Mouse (Mus musculus): Measurements from ENCODE around the gene Ctnna2.

The Ctnna2 gene

GRCm38 (mm10) chr6:77979241-77979961, at the start of gene Ctnna2:
TSS of gene Ctnna2 (minus strand) at chr6:77979699.
- peak; percentile 1 for DNase-seq (ENCODE audit: low spot score)

GRCm38 (mm10) chr6:77980137-77981052, 896 bp upstream of the Ctnna2 start:
- no peak for DNase-seq (ENCODE audit: low spot score)

DNA sequence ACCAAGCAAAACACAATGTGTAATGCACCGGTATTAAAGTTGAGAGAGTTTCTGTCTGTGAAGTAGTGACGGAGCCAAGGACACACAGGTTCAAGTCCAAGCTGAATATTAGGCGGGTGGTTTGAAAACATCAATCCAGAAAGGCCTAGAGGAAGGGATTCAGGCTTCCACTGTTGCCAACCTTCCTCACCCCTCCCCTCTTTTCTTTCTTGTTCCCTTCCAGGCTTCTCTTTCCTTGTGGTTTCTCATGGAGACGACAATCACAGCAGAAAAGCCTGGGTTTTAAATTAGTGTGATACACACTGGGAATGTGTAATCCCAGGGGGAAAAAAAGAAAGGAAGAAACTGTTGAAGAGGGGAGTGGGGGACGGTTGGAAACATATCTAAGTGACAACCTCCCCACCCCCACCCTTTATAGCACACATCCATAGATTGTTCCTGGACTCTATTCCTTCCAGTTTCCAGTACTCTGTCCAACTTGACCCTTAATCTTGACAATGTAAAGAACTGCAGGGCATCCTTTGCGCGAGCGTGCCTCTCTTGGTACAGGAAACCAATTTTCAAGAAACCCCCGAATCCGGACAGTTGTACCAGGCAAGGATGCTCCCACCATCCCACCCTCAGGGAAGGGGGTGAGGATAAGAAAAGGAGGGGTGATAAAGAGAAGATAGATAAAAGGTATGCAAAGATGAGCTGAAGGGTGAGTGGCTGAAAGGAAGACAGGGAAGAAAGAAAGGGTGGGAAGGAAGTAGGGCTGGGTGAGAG, 841 bp downstream of the Ctnna2 start:
- no peak for DNase-seq (ENCODE audit: low spot score)

GRCm38 (mm10) chr6:77970545-77971242, 8.8 kb downstream of the Ctnna2 start:
- no peak for DNase-seq (ENCODE audit: low spot score)

DNA sequence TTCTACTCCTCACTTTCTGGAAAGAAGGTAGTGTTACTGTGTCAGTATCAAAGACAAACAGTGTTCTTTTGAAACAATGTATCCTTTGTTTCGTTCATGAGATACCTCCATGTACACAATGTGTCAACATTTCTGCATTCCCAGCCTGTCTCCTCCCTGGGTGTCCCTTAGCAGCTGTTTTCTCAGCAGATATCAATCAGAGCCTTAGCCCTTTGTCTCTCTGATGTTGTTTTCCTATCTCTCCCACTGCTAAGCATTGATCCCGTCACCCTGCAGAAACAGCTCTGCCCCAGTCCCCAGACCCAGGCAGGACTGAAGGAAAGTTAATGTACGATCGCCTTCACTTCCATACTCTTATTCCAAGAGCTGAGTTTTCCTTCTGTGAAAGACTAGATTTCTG, 9.7 kb downstream of the Ctnna2 start:
- DNase-seq (ENCODE audit: low spot score): no peak

DNA sequence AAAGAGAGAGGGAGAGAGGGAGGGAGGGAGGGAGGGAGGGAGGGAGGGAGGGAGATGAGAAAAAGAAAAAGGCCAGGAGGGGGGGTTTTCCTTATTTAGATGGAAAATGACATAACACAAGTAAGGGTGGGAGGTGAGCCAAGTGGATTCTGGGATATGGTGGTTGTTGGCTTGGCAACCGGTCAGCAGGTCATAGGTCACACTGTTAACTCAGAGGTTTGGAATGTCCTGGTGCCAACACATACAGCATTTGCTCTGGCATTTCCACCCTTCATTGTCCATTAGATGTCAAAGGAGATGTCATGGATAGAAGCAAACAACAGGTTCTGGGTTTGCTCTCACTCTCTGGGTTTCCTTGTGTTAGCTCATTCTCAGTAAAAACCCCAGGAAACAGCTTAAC, 17.5 kb downstream of the Ctnna2 start:
- DNase-seq (ENCODE audit: low spot score): no peak

DNA sequence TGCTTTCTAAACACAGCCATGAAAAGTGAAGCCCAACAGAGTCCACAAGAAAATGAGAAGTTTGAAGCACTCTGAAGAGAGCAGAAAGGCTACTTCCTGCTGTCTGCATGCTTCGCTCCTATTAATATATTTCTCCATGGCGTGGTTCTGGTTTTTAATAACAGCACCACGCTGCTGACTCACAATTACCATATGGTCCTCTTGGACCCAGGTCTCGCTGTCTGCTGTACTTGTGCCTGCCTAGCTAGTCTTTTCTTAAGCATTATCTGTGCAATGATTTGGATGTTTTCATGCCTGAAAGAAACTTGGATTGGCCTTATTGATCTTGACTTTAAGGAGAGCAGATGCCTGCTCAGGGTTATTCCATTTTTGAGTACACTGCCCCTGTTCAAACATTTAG, 28.2 kb downstream of the Ctnna2 start:
- DNase-seq (ENCODE audit: low spot score): no peak

GRCm38 (mm10) chr6:77950690-77951089, 28.8 kb downstream of the Ctnna2 start:
- DNase-seq (ENCODE audit: low spot score): no peak

DNA sequence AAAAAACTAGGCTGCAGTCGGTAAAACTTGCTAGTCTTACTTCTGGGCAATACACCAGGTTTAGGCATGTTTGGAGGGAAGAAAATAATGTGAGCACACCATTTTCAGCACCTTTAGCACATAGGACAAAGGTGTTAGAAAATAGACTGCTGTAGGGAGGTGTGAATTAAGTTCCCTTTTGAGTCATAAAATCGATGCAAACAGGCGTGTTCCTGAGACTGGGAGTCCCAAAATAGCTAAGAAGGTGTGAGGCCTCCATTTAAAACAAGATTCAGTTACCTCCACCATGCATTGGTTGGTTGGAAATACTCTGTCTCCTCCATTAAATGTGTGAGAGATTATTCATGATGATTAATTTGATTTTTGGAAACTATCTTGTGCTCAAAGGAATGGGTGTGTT, 50.1 kb downstream of the Ctnna2 start:
- DNase-seq (ENCODE audit: low spot score): no peak

GRCm38 (mm10) chr6:77873150-77873549, 106.3 kb downstream of the Ctnna2 start:
- no peak for DNase-seq (ENCODE audit: low spot score)

- no peak for DNase-seq (ENCODE audit: low spot score)
Measured at GRCm38 (mm10) chr6:77869313-77869712, 110.2 kb downstream of the Ctnna2 start.

GRCm38 (mm10) chr6:77868119-77868518, 111.4 kb downstream of the Ctnna2 start:
- DNase-seq (ENCODE audit: low spot score): no peak

DNA sequence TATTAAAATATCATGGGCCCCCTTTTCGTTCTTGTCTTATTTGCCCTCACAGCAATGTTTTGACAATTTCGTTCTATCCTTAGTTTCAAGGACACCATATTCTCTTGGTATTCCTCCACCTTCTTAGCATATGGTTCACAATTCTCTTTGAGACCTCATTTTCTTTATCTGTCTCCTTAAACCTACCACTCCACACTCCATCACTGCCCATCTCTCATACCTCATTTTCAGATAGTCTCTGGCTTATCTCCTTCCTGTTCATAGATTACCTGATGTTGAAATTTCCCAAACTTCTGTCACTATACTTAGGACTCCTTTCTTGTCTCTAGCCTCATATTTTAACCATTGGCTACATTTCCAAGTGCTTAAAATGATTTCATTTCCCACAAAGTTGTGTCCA, 116.1 kb downstream of the Ctnna2 start:
- DNase-seq (ENCODE audit: low spot score): no peak

DNA sequence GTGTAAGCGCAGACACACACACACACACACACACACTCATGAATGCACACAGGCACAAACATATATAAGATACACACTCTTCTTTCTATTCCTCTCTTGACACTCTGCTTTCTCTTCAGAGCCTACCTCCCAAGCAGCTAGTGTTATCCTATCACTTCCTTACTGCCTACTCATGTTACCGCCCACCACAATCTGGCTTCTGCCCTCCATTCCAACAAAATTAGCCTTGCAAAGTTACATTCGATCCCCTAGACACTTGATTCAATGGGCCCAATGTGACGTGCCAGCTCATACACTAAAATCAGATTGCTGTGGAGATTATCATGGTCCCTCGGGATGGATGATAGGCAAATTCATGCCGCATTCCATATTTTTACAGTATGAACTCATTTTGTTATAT, 116.7 kb downstream of the Ctnna2 start:
- no peak for DNase-seq (ENCODE audit: low spot score)

GRCm38 (mm10) chr6:77849438-77849837, 130.1 kb downstream of the Ctnna2 start:
- DNase-seq (ENCODE audit: low spot score): no peak

- DNase-seq (ENCODE audit: low spot score): no peak
Measured at GRCm38 (mm10) chr6:77848796-77849195, 130.7 kb downstream of the Ctnna2 start.

DNA sequence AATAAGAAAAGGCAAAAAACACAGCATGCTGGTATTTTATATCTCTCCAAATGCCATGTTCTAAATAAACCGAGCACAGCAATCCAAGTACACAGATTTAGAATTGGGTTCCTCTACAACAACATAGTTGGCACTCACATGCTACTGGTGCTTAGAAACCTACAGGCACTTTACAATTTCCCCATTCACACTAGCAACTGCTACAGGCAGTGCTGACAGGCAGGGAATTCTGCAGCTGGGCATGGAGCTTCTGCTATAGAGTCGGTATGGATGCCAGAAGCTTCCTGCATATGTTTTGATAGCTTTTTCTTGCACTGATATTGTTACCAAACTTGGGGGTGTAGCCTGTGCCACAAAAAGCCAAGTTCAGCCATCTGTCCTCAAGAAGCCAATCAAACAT, 131.8 kb downstream of the Ctnna2 start:
- no peak for DNase-seq (ENCODE audit: low spot score)

GRCm38 (mm10) chr6:77839076-77839475, 140.4 kb downstream of the Ctnna2 start:
- DNase-seq (ENCODE audit: low spot score): no peak

DNA sequence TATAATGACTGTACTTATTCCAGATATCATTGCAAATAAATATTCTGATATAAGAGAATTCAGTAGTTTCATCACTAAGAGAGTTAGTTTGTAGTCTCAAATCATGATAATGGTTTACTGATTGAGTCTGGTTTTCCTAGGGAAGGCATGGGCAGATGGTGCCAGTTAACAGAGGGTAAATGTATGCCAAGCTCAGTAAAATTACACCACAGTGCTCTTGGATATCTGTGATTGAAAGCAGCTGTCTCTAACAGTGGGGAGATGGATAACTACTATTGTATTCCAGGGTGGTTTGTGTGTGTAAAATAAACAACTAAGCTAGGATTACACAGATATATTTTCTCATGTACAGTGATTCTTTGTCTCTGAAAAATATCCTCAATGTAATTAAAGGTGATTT, 140.8 kb downstream of the Ctnna2 start:
- no peak for DNase-seq (ENCODE audit: low spot score)

GRCm38 (mm10) chr6:77837543-77837942, 142.0 kb downstream of the Ctnna2 start:
- no peak for DNase-seq (ENCODE audit: low spot score)

DNA sequence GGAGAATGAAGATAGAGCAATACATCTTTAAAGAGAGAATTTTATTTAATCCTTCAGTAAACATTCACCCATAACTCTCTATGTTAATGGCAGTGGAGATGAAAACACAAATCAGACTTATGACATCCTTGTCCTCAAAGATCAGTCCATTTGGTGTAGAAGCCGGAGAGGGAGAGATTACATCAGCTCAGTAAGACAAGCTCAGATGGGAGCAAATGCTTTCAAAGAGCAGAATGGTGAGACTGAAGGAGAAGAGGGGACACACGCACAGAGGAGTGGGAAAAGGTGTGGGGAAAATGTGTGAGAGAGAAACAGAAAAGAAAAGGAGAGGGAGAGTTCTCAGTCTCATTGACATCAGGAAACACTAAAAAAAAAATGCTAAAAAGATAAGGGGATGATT, 144.8 kb downstream of the Ctnna2 start:
- DNase-seq (ENCODE audit: low spot score): no peak

DNA sequence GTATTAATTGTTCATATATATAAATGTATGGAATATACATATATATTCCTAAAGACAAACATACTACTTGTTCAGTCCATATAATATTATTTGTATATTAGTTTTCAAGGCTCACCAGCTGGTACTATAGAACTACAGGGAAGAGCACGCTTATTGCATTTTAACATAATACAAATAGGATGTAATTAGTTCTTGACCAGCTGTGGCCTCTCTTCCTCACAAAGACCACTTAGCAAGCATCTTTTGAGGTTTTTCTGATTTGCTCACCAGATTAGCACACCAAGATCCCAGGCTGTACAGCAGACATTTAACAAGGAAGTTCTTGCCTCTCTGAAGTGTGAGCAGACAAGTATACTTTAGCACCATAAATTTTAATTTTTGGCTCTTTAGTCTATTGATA, 152.0 kb downstream of the Ctnna2 start:
- no peak for DNase-seq (ENCODE audit: low spot score)
